In genomic region chr3:101010589-101011202, GRCm38 (mm10) we compare ENCODE assay signal across 13 mouse cellular contexts. TPM values are rescaled to one million over a fixed set of nuclear protein-coding genes. Genes with fewer than 3 reads are reported as not detected.
DNase-seq lines count a peak whose midpoint lies in the region; ATAC-seq and TF ChIP-seq lines count a peak whose summit lies in the region.
"Had no signal": no experiment of that assay in that cellular context is flagged by ENCODE, and none has a peak within 500 bp of the region (broad histone marks: within the 10 kb centered on the region; RNA-seq: fewer than 3 reads in every experiment).

No protein-coding gene starts in this region.

- no peak for ATAC-seq in kidney, embryonic 15.5 days (replicated peaks; ENCODE audit: low FRiP score)
- ATAC-seq in common myeloid progenitor, adult 5-6 weeks (replicated peaks; ENCODE audit: low read depth, poor library complexity, severe bottlenecking), result peak; percentile 87
- no peak for ATAC-seq in hindbrain, postnatal 0 days
- ATAC-seq: hindbrain, embryonic 16.5 days had no signal

- no peak overlapping the region for H3K27ac ChIP-seq in kidney, embryonic 15.5 days
- no peak overlapping the region for H3K27ac ChIP-seq in hindbrain, postnatal 0 days
- H3K27ac ChIP-seq in midbrain, embryonic 10.5 days (replicated peaks), result no peak overlapping the region
- H3K27ac ChIP-seq: forebrain, embryonic 12.5 days; limb, embryonic 10.5 days; lung, embryonic 15.5 days had no signal

- no peak overlapping the region for H3K9ac ChIP-seq in kidney, embryonic 15.5 days
- no peak overlapping the region for H3K9ac ChIP-seq in hindbrain, postnatal 0 days (replicated peaks; ENCODE audit: low read length)
- H3K9ac ChIP-seq: forebrain, embryonic 12.5 days; lung, embryonic 15.5 days had no signal

- DNase-seq in kidney, adult 9 months, result peak; percentile 7
- peak; percentile 82 for DNase-seq in CD4-positive helper T cell, adult 2 months (ENCODE audit: low read depth, low spot score)
- DNase-seq in monocyte, adult 2 months (ENCODE audit: low read depth in 1 of 2, low spot score in 2 of 2), result peak; percentile 61
- no peak for DNase-seq in hindbrain, postnatal 0 days (ENCODE audit: low spot score)
- no peak for DNase-seq in midbrain, embryonic 10.5 days (ENCODE audit: low spot score)
- no peak for DNase-seq in embryo, embryonic 10 days (ENCODE audit: low spot score)
- DNase-seq: gastrocnemius, postnatal 14 days had no signal

- WGBS in kidney, embryonic 15.5 days, result 92% methylated on average over 4 of the region's 4 CpGs
- 94% methylated on average over 4 of the region's 4 CpGs for WGBS in hindbrain, postnatal 0 days
- 95% methylated on average over 4 of the region's 4 CpGs for WGBS in midbrain, embryonic 10.5 days

- H3K9me3 ChIP-seq in kidney, embryonic 15.5 days (replicated peaks), result no peaks in the 10 kb centered on the region
- no peaks in the 10 kb centered on the region for H3K9me3 ChIP-seq in hindbrain, postnatal 0 days (ENCODE audit: low read length)
- H3K9me3 ChIP-seq in midbrain, embryonic 10.5 days (replicated peaks), result no peaks in the 10 kb centered on the region
- H3K9me3 ChIP-seq: forebrain, embryonic 12.5 days; limb, embryonic 10.5 days; lung, embryonic 15.5 days had no signal

- peaks cover 15% of the 10 kb centered on the region; the same call in 1 of the 2 replicates for H3K4me1 ChIP-seq in kidney, embryonic 15.5 days
- peaks cover 9% of the 10 kb centered on the region; the same call in 1 of the 2 replicates for H3K4me1 ChIP-seq in hindbrain, postnatal 0 days (ENCODE audit: insufficient read depth, low read length)
- peaks cover 13% of the 10 kb centered on the region; the same call in 1 of the 2 replicates for H3K4me1 ChIP-seq in midbrain, embryonic 10.5 days

- no peak overlapping the region for H3K4me2 ChIP-seq in kidney, embryonic 15.5 days
- no peak overlapping the region for H3K4me2 ChIP-seq in hindbrain, postnatal 0 days (ENCODE audit: low read depth, low read length)
- H3K4me2 ChIP-seq: forebrain, embryonic 12.5 days; lung, embryonic 15.5 days had no signal

- no peaks in the 10 kb centered on the region for H3K27me3 ChIP-seq in kidney, embryonic 15.5 days
- no peaks in the 10 kb centered on the region for H3K27me3 ChIP-seq in hindbrain, postnatal 0 days (ENCODE audit: insufficient read depth, low read length)
- no peaks in the 10 kb centered on the region for H3K27me3 ChIP-seq in midbrain, embryonic 10.5 days (ENCODE audit: low read depth, poor library complexity, severe bottlenecking)
- H3K27me3 ChIP-seq: forebrain, embryonic 12.5 days; lung, embryonic 15.5 days had no signal

- H3K4me3 ChIP-seq in kidney, embryonic 15.5 days (replicated peaks), result no peak overlapping the region
- no peak overlapping the region for H3K4me3 ChIP-seq in hindbrain, postnatal 0 days (ENCODE audit: low read length)
- no peak overlapping the region for H3K4me3 ChIP-seq in midbrain, embryonic 10.5 days
- H3K4me3 ChIP-seq: forebrain, embryonic 12.5 days; limb, embryonic 10.5 days; lung, embryonic 15.5 days had no signal

- TF ChIP-seq CTCF in hindbrain, postnatal 0 days (IDR thresholded peaks at IDR 0.05; ENCODE audit: low read depth), result no peak

- no peaks in the 10 kb centered on the region for H3K36me3 ChIP-seq in kidney, embryonic 15.5 days
- no peaks in the 10 kb centered on the region for H3K36me3 ChIP-seq in hindbrain, postnatal 0 days (ENCODE audit: insufficient read depth, low read length)
- no peaks in the 10 kb centered on the region for H3K36me3 ChIP-seq in midbrain, embryonic 10.5 days
- H3K36me3 ChIP-seq: forebrain, embryonic 12.5 days; limb, embryonic 10.5 days; lung, embryonic 15.5 days had no signal

RNA-seq across cellular contexts. Expression of gene Cd101, which starts 18.7 kb away (rescaled TPM):
- polyA plus RNA-seq in kidney, embryonic 15.5 days (2015; fragmentation: Nextera tagmentation; extraction: Ambion mirVana), result 0.04 TPM in 1 of 2 replicates, not detected in the other
- total RNA-seq in common myeloid progenitor, adult 5-6 weeks (2017), result 0.15 TPM in 1 of 2 replicates, not detected in the other
- total RNA-seq in hindbrain, postnatal 0 days (2014; rRNA removed), result 0.36 and 0.68 TPM in 2 replicates
- 0.13 TPM in 1 of 2 replicates, not detected in the other for polyA plus RNA-seq in hindbrain, postnatal 0 days (2015; fragmentation: Nextera tagmentation; extraction: Ambion mirVana)
- 0.06 TPM in 1 of 2 replicates, not detected in the other for polyA plus RNA-seq in midbrain, embryonic 10.5 days (2016; fragmentation: Nextera tagmentation; extraction: Ambion mirVana)

RNA-seq across cellular contexts. Expression of gene Ttf2, which starts 41.2 kb away (rescaled TPM):
- polyA plus RNA-seq in kidney, embryonic 15.5 days (2015; fragmentation: Nextera tagmentation; extraction: Ambion mirVana), result 19.0 and 19.9 TPM in 2 replicates
- total RNA-seq in common myeloid progenitor, adult 5-6 weeks (2017), result 32.6 and 35.4 TPM in 2 replicates
- 6.7 and 8.4 TPM in 2 replicates for total RNA-seq in hindbrain, postnatal 0 days (2014; rRNA removed)
- 3.3 and 3.9 TPM in 2 replicates for polyA plus RNA-seq in hindbrain, postnatal 0 days (2015; fragmentation: Nextera tagmentation; extraction: Ambion mirVana)
- 29.3 and 30.1 TPM in 2 replicates for polyA plus RNA-seq in midbrain, embryonic 10.5 days (2016; fragmentation: Nextera tagmentation; extraction: Ambion mirVana)

Comparison
In these comparisons a context has a peak if more than half of its experiments do, and no peak if none do; other contexts are left out.
1. DNase-seq: peak in kidney, adult 9 months (single experiment), CD4-positive helper T cell, adult 2 months (single experiment) and monocyte, adult 2 months (2 of 2); none in hindbrain, postnatal 0 days (single experiment), midbrain, embryonic 10.5 days (single experiment) and embryo, embryonic 10 days (single experiment).